Mouse (Mus musculus): ENCODE results near the gene 1700021F05Rik.

- TF ChIP-seq ZC3H11A (IDR thresholded peaks at IDR 0.05; ENCODE audit: borderline replicate concordance, low read depth, low read length) (peak; percentile 47; the same call in 1 of the 2 replicates), HCFC1 (IDR thresholded peaks at IDR 0.05; ENCODE audit: borderline replicate concordance, insufficient read depth, low read length) (no peak), MAFK (IDR thresholded peaks at IDR 0.05; ENCODE audit: insufficient read depth, low read depth, low read length) (no peak)
These were observed 20.0 kb upstream of the 1700021F05Rik start for GRCm38 (mm10) chr10:43560765-43561164.
